Mouse (Mus musculus): Measurements from ENCODE around the gene Rorb. TPM values are rescaled to one million over a fixed set of nuclear protein-coding genes. Genes with fewer than 3 reads are reported as not detected.

Rorb gene
- polyA plus RNA-seq (2012; rRNA removed): 22.1 and 22.4 TPM in 2 replicates

- Histone ChIP-seq H3K4me3 (ENCODE audit: insufficient read depth, low read length) (peak within 1 kb of the TSS; percentile 70), H3K4me1 (ENCODE audit: control insufficient read depth, insufficient read depth, low read length) (no peaks in the 10 kb centered on the region), H3K27ac (ENCODE audit: insufficient read depth, low read length) (peak within 1 kb of the TSS; percentile 14)
- TF ChIP-seq POLR2A (IDR thresholded peaks at IDR 0.05; ENCODE audit: extremely low read depth, insufficient read depth, low read length) (peak; percentile 96), CTCF (IDR thresholded peaks at IDR 0.05; ENCODE audit: extremely low read depth, insufficient read depth, low read length) (no peak)
Observed at GRCm38 (mm10) chr19:19110793-19111427, at the start of gene Rorb. Gene Rorb, minus strand, starts transcription at chr19:19111196.

DNA sequence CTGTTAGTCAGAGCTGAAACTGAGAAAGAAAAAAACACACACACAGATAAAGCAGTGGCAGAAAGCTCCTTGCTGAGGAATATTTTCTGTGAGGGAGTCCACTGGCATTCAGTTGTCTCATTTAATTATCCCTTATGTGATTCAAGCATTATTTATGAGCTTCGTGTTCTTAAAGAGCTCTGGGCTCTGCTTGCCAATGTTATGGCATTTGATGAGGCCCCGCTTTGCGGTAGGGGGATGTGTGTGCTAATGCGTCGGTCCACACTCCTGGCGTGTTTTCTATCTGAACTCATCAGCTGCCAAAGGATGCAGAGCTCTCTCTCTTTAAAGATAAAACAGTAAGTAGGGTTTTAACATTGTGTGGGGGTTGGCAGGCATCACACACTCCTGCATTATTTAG, 37.9 kb upstream of the Rorb start:
- no peaks in the 10 kb centered on the region for H3K4me1 ChIP-seq (ENCODE audit: control insufficient read depth, insufficient read depth, low read length)
- no peak overlapping the region for H3K4me3 ChIP-seq (ENCODE audit: insufficient read depth, low read length)
- H3K27ac ChIP-seq (ENCODE audit: insufficient read depth, low read length): no peak overlapping the region
- TF ChIP-seq POLR2A (IDR thresholded peaks at IDR 0.05; ENCODE audit: extremely low read depth, insufficient read depth, low read length) (no peak), CTCF (IDR thresholded peaks at IDR 0.05; ENCODE audit: extremely low read depth, insufficient read depth, low read length) (no peak)

GRCm38 (mm10) chr19:19144447-19144846, 33.5 kb upstream of the Rorb start:
- Histone ChIP-seq H3K4me1 (ENCODE audit: control insufficient read depth, insufficient read depth, low read length) (no peaks in the 10 kb centered on the region), H3K4me3 (ENCODE audit: insufficient read depth, low read length) (no peak overlapping the region), H3K27ac (ENCODE audit: insufficient read depth, low read length) (no peak overlapping the region)
- TF ChIP-seq CTCF (IDR thresholded peaks at IDR 0.05; ENCODE audit: extremely low read depth, insufficient read depth, low read length): no peak
- no peak for TF ChIP-seq POLR2A (IDR thresholded peaks at IDR 0.05; ENCODE audit: extremely low read depth, insufficient read depth, low read length)

DNA sequence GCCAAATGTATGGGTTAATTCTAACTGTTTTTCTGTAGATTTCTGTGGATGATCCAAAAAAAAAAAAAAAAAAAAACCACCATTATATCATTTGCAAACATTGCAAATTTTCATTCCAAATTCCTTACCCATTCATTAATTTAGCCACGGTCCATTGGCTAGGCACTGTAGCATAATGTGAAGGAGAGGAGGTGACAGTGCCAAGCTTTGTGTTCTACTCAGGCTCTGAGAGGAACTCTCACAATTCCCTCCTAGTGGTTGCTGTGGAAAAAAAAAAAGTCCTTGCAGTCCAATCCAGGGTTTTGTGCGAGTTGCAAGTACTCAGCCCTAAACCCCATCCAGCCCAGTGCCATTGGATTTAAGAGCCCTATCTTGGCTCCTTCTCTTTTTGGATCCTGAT, 25.9 kb upstream of the Rorb start:
- H3K4me3 ChIP-seq (ENCODE audit: insufficient read depth, low read length): no peak overlapping the region
- no peak overlapping the region for H3K27ac ChIP-seq (ENCODE audit: insufficient read depth, low read length)
- no peaks in the 10 kb centered on the region for H3K4me1 ChIP-seq (ENCODE audit: control insufficient read depth, insufficient read depth, low read length)
- TF ChIP-seq POLR2A (IDR thresholded peaks at IDR 0.05; ENCODE audit: extremely low read depth, insufficient read depth, low read length) (no peak), CTCF (IDR thresholded peaks at IDR 0.05; ENCODE audit: extremely low read depth, insufficient read depth, low read length) (no peak)

DNA sequence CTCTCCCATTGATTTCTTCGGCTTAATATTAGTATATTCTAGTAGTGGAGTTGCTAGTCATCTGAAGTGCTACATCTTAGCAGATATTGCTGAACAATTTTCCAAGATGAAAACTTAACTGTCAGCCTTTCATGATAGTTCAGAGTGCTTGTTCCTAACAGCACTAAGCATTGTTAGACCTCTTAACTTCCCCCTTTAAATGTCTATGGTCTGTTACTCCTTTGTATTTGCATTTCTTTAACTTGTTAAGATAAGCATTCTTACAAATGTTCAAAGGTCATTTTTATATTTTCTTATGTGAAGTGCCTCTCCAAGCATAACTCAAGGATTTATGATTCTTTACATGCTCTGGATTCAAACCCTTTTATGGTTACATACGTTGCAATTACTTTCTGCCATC, 24.8 kb upstream of the Rorb start:
- Histone ChIP-seq H3K27ac (ENCODE audit: insufficient read depth, low read length) (no peak overlapping the region), H3K4me1 (ENCODE audit: control insufficient read depth, insufficient read depth, low read length) (no peaks in the 10 kb centered on the region), H3K4me3 (ENCODE audit: insufficient read depth, low read length) (no peak overlapping the region)
- no peak for TF ChIP-seq POLR2A (IDR thresholded peaks at IDR 0.05; ENCODE audit: extremely low read depth, insufficient read depth, low read length)
- no peak for TF ChIP-seq CTCF (IDR thresholded peaks at IDR 0.05; ENCODE audit: extremely low read depth, insufficient read depth, low read length)

GRCm38 (mm10) chr19:19122324-19122723, 11.3 kb upstream of the Rorb start:
- no peak overlapping the region for H3K27ac ChIP-seq (ENCODE audit: insufficient read depth, low read length)
- no peak overlapping the region for H3K4me3 ChIP-seq (ENCODE audit: insufficient read depth, low read length)
- TF ChIP-seq POLR2A (IDR thresholded peaks at IDR 0.05; ENCODE audit: extremely low read depth, insufficient read depth, low read length) (no peak), CTCF (IDR thresholded peaks at IDR 0.05; ENCODE audit: extremely low read depth, insufficient read depth, low read length) (no peak)
- no peaks in the 10 kb centered on the region for H3K4me1 ChIP-seq (ENCODE audit: control insufficient read depth, insufficient read depth, low read length)

- Histone ChIP-seq H3K27ac (ENCODE audit: insufficient read depth, low read length) (no peak overlapping the region), H3K4me1 (ENCODE audit: control insufficient read depth, insufficient read depth, low read length) (no peaks in the 10 kb centered on the region), H3K4me3 (ENCODE audit: insufficient read depth, low read length) (no peak overlapping the region)
- TF ChIP-seq POLR2A (IDR thresholded peaks at IDR 0.05; ENCODE audit: extremely low read depth, insufficient read depth, low read length) (no peak), CTCF (IDR thresholded peaks at IDR 0.05; ENCODE audit: extremely low read depth, insufficient read depth, low read length) (no peak)
Observed at GRCm38 (mm10) chr19:19112180-19112579, 1.2 kb upstream of the Rorb start.

DNA sequence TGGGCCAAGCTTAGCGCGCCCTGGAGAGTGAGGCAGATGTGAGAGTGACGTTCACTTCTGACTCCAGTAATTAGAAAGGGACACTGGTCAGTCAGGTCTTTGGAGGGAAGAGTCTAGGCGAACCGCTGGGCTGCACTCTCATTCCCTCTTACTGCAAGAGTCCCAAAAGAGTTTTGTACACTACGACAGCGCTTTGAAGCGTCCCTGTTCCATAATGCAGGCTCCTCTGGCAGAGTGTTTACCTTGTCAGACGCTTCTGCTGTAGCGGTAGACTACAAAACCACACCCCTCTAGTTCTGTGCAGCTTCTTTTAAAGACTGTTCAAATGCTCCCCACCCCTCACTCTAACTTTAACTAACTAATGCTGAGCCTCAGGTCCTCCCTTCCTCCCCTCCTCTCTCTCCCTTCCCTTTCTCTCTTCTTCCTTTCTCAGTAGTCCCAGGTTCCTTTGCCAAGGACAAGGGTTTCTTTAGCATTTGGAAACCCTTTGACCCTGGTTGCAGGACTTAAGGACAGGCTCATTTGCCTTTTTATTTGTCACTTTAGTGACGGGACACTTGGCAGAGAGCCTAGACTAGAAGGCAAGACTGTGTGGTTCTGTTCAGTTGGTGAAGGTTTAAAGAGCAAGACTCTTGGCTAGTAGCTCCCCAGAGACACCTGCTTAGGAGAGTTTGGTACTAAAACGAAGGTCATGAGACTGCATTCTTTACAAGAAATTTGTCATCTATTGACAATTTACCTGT, 603 bp upstream of the Rorb start:
- TF ChIP-seq POLR2A (IDR thresholded peaks at IDR 0.05; ENCODE audit: extremely low read depth, insufficient read depth, low read length) (no peak), CTCF (IDR thresholded peaks at IDR 0.05; ENCODE audit: extremely low read depth, insufficient read depth, low read length) (no peak)

DNA sequence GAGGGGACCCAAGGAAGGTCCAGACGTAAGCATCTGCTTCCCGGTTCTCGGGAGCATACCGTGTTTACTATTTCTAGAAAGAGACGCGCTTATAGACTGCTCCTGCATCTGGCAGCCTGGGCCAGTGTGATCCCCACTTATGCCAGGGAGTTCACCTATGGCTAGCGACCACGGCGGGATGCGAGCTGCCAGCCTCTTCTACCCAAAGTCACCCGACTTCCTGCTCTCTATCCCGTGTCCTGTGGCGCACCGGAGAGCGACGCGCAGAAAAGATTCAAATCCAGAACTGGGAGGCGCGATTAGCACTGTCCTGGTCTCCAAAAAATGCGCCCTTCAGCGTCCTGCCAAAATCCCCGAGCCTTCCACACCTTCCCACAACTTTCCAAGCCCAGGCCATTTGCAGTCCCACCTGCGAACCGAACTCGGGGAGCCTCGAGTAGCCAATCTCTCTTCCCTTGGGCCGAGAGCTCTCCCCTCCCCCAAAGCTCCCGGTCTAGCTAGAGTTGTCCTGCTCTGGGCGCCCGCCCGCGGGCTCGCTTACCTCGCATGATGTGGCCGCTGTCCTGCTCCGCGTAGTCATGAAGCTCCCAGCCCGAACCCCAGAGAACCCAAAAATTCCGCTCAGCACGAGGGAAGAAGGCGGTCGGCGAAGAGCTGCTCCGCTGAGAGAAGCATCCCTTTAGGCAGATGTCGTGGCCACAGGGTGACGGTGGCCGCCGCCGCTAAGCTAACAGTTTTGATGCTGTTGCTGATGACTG, 806 bp downstream of the Rorb start:
- peak overlapping the region; percentile 70 for H3K4me3 ChIP-seq (ENCODE audit: insufficient read depth, low read length)
- H3K27ac ChIP-seq (ENCODE audit: insufficient read depth, low read length): peak overlapping the region; percentile 14
- H3K4me1 ChIP-seq (ENCODE audit: control insufficient read depth, insufficient read depth, low read length): no peaks in the 10 kb centered on the region
- TF ChIP-seq CTCF (IDR thresholded peaks at IDR 0.05; ENCODE audit: extremely low read depth, insufficient read depth, low read length) (no peak), POLR2A (IDR thresholded peaks at IDR 0.05; ENCODE audit: extremely low read depth, insufficient read depth, low read length) (no peak)

More for the DNA sequence above, 603 bp upstream of the Rorb start:
- Histone ChIP-seq H3K27ac (ENCODE audit: insufficient read depth, low read length) (no peak overlapping the region), H3K4me3 (ENCODE audit: insufficient read depth, low read length) (peak overlapping the region; percentile 70), H3K4me1 (ENCODE audit: control insufficient read depth, insufficient read depth, low read length) (no peaks in the 10 kb centered on the region)
